Mouse (Mus musculus) kidney, embryonic 15.5 days (tissue): ENCODE results near the gene Tmem94. TPM values are rescaled to one million over a fixed set of nuclear protein-coding genes. Genes with fewer than 3 reads are reported as not detected.

Experiments
- ATAC-seq: fragments of 200-750 bp; cut with Nextera tagmentation; replicated peaks from 2 replicates; pipeline ENCODE4 v1.8.0; 2017; ENCODE audit warnings: moderate TSS enrichment; ENCODE audit not compliant: low FRiP score
- H3K27ac ChIP-seq: fragments of 300-500 bp; sonication (generic); 2 replicates; pipeline ENCODE4 v1.5.1; 2015; ENCODE audit warnings: mild to moderate bottlenecking, inconsistent platforms
- H3K27me3 ChIP-seq: fragments of 300-500 bp; sonication (generic); 2 replicates; pipeline ENCODE4 v1.6.1; 2015; ENCODE audit warnings: inconsistent platforms
- H3K36me3 ChIP-seq: fragments of 300-500 bp; sonication (generic); 2 replicates; pipeline ENCODE4 v1.6.1; 2015; ENCODE audit warnings: inconsistent platforms
- H3K4me1 ChIP-seq: fragments of 300-500 bp; sonication (generic); 2 replicates; pipeline ENCODE4 v1.6.1; 2015; ENCODE audit warnings: inconsistent platforms
- H3K4me2 ChIP-seq: fragments of 300-500 bp; sonication (generic); 2 replicates; pipeline ENCODE4 v1.6.1; 2015; ENCODE audit warnings: moderate library complexity, mild to moderate bottlenecking, inconsistent platforms
- H3K4me3 ChIP-seq: fragments of 300-500 bp; sonication (generic); replicated peaks from 2 replicates; pipeline ENCODE4 v1.5.1; 2015; ENCODE audit warnings: mild to moderate bottlenecking, inconsistent platforms
- H3K9ac ChIP-seq: fragments of 300-500 bp; sonication (generic); 2 replicates; pipeline ENCODE4 v1.6.1; 2015; ENCODE audit warnings: mild to moderate bottlenecking, inconsistent platforms
- H3K9me3 ChIP-seq: fragments of 300-500 bp; sonication (generic); replicated peaks from 2 replicates; pipeline ENCODE4 v1.6.1; 2016; ENCODE audit warnings: inconsistent platforms
- WGBS: fragments of 180-500 bp; shearing (Covaris S2); methylation state at CpG from one replicate; pipeline ENCODE4 v1.1.7; 2015; ENCODE audit warnings: mixed read lengths; 5-methylcytosine and 5-hydroxymethylcytosine counted together
- polyA plus RNA-seq: library from polyadenylated mRNA; unstranded; fragments of >200 nt; fragmentation: Nextera tagmentation; extraction: Ambion mirVana; gene quantifications from 2 replicates; pipeline ENCODE4 v1.2.1, GENCODE M21; 2015

Gene Tmem94
- polyA plus RNA-seq, 1 experiment from 2014 or later: 27.0 TPM

DNA sequence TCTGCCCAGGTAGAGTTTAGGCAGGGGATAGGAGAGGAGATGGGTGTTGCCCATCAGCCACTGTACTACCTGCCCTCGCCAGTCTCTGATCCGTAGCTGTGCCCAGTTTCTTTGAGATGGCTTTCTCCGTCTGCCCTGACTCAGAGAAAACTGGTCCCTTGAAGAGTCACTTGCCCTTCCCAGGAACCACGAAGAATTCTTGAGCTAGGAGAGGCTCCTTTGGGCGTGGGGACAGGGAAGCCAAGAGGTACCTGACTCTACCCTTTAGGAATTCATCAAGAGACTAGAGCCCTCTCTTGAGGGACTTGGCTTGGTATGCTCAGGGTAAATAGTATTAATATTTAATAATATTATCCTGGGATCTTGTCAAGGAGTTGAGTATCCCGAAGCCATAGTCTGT is 62.4 kb downstream of the Tmem94 start:
- H3K27ac ChIP-seq: no peak overlapping the region
- no peak overlapping the region for H3K4me3 ChIP-seq
- no peak overlapping the region for H3K4me2 ChIP-seq
- no peaks in the 10 kb centered on the region for H3K9me3 ChIP-seq
- no peak overlapping the region for H3K9ac ChIP-seq
- H3K4me1 ChIP-seq: peaks cover 72% of the 10 kb centered on the region
- H3K27me3 ChIP-seq: 0 out of 2 replicates have a peak, but pooled peaks cover 5% of the 10 kb centered on the region
- WGBS: 92% methylated on average over 6 of the region's 6 CpGs
- no peak for ATAC-seq
- peaks cover 4% of the 10 kb centered on the region for H3K36me3 ChIP-seq

DNA sequence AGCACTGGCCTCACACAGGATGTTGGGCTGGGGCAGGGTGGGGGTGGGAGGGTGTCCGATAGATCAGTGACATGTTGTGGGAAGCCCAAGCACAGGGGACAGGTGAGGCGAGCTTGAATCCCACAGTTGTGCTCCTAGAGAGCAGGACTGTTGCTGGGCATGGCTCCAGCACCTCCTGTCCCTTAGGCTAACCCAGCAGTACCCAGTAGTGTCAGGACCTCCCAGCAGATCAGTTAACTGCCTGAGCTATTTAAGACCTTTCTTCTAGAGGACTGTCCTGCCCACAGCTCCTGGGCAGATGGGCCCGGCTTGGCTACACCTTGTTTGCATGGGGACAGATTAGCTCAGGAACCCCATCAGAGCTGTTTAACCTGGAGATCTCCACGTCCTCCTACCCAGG is 63.8 kb downstream of the Tmem94 start:
- Histone ChIP-seq H3K4me2 (no peak overlapping the region), H3K9me3 (no peaks in the 10 kb centered on the region), H3K9ac (no peak overlapping the region), H3K27me3 (0 out of 2 replicates have a peak, but pooled peaks cover 5% of the 10 kb centered on the region), H3K36me3 (no peaks in the 10 kb centered on the region), H3K4me3 (no peak overlapping the region), H3K4me1 (peaks cover 77% of the 10 kb centered on the region), H3K27ac (no peak overlapping the region; the same call in 1 of the 2 replicates)
- 54% methylated on average over 4 of the region's 4 CpGs for WGBS
- ATAC-seq: no peak

DNA sequence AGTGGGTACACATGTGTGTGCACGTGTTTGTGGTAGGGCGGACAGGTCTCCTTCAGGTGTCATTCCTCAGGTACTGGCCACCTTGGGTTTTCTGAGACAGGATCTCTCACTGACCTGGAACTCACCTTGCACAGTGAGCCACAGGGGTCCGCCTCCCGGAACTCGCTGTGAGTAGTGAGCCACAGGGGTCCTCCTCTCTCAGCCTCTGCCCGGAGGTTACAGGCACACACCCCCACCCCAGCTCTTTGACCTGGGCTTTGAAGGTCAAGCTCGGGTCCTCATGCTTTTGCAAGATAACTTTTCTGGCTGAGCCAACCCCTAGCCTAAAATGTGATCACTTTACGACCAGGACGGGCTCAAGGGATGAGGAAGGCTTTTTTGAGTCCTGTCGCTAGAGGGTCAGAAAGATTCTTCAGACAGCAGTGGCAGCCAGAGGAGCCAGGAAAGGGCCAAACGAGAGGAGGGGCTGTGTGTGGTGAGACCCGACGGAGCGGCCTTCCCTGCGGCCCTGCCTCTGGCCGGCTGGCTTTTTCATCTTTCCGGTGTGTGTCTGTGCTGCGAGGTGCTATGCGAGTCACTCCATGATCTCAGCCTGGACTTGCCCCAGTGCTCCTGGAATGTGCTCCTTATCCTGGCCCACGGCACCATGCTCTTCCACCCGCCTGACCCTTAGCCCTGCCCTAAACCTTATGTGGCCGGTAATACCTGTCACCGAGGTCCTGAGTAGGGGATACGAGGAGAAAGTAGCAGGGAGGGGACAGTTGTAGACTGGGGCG is 65.5 kb downstream of the Tmem94 start:
- 0 out of 2 replicates have a peak, but pooled peaks have one; percentile 16 for ATAC-seq
- Histone ChIP-seq H3K4me3 (no peak overlapping the region), H3K4me1 (peaks cover 79% of the 10 kb centered on the region), H3K36me3 (no peaks in the 10 kb centered on the region), H3K9me3 (no peaks in the 10 kb centered on the region), H3K4me2 (peak overlapping the region; percentile 40), H3K9ac (0 out of 2 replicates have a peak overlapping the region, but pooled peaks have one; percentile 3), H3K27ac (peak overlapping the region; percentile 91), H3K27me3 (no peaks in the 10 kb centered on the region)
- WGBS: 25% methylated on average over 25 of the region's 25 CpGs

DNA sequence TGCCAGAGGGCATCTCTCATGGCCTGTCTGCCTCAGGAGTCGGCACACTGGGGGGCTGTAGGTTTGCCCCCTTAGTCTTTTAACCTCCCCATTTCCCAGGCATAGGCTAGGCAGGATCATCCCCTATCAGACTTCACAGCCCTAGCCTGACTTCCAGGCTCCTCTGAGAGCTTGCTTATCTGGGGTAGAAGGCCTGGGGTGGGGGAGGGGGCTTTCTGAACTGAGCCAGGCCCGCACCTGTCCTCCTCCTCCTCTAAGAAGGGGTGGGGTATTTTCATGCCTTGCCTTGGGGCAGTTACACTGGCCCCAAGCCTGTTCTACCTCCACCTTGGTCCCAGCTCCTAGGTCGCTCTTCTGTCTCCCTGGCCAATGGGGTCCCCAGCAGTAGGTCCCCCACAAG is 66.3 kb downstream of the Tmem94 start:
- Histone ChIP-seq H3K4me2 (peak overlapping the region; percentile 40), H3K4me3 (no peak overlapping the region), H3K4me1 (peaks cover 87% of the 10 kb centered on the region), H3K9ac (no peak overlapping the region), H3K36me3 (no peaks in the 10 kb centered on the region), H3K27ac (peak overlapping the region; percentile 91), H3K27me3 (no peaks in the 10 kb centered on the region), H3K9me3 (no peaks in the 10 kb centered on the region)
- ATAC-seq: 0 out of 2 replicates have a peak, but pooled peaks have one; percentile 4
- WGBS: 42% methylated on average over 3 of the region's 3 CpGs

DNA sequence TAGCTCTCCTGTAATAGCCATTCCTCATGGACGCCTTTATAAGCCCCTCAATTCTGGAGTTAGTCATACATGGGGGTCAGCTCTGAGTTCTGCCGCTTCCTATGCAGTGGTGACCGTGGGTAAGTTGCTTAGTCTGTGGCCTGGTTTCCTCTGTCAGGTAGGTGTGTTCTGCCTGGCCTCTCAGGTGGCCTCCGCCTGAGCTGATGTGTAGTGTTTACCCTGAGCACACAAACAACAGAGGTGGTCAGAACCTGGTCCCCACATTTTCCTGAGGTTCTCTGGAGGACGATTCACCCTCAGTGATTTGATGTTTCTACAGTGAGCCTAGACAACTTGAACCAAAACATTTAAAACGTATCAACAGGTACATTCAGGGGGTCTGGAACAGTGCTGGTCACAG is 66.8 kb downstream of the Tmem94 start:
- no peak for ATAC-seq
- Histone ChIP-seq H3K4me3 (no peak overlapping the region), H3K9me3 (no peaks in the 10 kb centered on the region), H3K36me3 (no peaks in the 10 kb centered on the region), H3K4me2 (peak overlapping the region; percentile 40), H3K4me1 (peaks cover 88% of the 10 kb centered on the region), H3K9ac (no peak overlapping the region), H3K27ac (peak overlapping the region; percentile 91), H3K27me3 (no peaks in the 10 kb centered on the region)
- WGBS: 47% methylated on average over 6 of the region's 6 CpGs

DNA sequence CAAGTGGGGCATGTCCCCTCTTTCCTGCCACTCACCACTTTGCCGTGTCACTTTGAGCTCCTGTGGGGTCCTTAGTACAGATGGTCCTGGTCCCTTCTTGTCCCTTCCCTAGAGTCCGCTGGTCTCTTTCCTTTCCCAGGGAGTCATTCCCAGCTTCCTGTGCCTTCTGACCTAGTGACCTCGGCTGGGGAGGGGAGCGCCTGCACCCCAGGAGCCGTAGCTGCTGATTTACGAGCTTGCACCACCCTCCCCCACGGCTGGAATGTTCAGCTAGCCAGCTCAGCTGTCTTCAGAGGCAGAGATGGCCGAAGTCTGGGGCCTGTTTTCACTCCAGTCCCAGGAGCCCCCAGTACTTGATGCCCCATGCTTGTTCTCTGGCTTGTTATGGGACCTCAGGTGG is 67.3 kb downstream of the Tmem94 start:
- Histone ChIP-seq H3K9me3 (no peaks in the 10 kb centered on the region), H3K4me1 (peaks cover 90% of the 10 kb centered on the region), H3K4me2 (peak overlapping the region; percentile 40), H3K9ac (no peak overlapping the region), H3K36me3 (no peaks in the 10 kb centered on the region), H3K27me3 (no peaks in the 10 kb centered on the region), H3K4me3 (no peak overlapping the region), H3K27ac (peak overlapping the region; percentile 91)
- 3% methylated on average over 8 of the region's 8 CpGs for WGBS
- ATAC-seq: peak; percentile 50; the same call in 1 of the 2 replicates

DNA sequence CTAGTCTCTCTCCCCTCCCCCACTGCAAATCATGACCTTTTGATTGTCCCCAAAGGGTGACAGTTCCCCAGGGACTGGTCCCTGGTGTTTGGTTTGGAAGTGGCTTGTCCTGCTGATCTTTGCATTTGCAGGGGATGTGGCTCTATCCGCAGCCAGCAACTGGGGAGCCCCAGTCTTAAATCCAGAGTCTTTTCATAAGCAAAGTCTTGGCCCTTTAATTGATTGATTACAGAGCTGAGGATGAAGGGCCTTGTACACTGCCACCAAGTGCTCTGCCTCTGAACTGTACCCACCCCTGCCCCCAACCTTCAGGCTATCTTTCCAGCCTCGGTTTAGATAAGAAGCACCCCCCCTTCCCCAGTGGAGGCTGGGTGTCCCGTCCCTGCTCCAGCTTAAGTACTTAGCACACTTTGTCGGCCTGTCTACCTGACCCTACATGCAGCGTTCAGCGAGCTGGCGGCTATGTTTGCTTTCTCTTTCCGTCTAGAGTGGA is 67.8 kb downstream of the Tmem94 start:
- H3K9me3 ChIP-seq: no peaks in the 10 kb centered on the region
- no peak overlapping the region for H3K9ac ChIP-seq
- no peaks in the 10 kb centered on the region for H3K36me3 ChIP-seq
- H3K27me3 ChIP-seq: no peaks in the 10 kb centered on the region
- H3K4me1 ChIP-seq: peaks cover 90% of the 10 kb centered on the region
- ATAC-seq: no peak
- H3K27ac ChIP-seq: peak overlapping the region; percentile 91
- WGBS: 10% methylated on average over 8 of the region's 8 CpGs
- H3K4me2 ChIP-seq: peak overlapping the region; percentile 40
- H3K4me3 ChIP-seq: no peak overlapping the region

DNA sequence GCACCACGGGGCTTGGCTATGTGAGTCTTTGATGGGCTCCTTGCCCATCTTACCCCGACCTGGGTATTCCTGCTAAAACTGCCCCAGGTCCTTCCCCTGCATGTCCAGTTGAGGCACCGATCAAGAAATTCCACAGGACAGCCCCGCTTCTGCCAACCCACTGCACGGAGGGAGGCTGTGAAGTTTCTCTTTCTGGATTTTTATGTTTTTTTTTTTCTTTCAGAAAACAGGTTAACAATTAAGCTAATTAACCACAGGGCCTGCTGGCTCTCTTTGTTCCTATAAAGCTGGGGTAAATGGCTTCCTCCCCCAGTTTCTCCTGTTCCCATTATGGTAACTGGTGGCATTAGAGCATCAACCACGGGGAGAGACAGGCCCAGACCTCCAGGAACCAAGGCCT is 68.8 kb downstream of the Tmem94 start:
- H3K4me1 ChIP-seq: peaks cover 90% of the 10 kb centered on the region
- peak overlapping the region; percentile 40 for H3K4me2 ChIP-seq
- no peaks in the 10 kb centered on the region for H3K27me3 ChIP-seq
- peak overlapping the region; percentile 91 for H3K27ac ChIP-seq
- 47% methylated on average over 6 of the region's 6 CpGs for WGBS
- peak overlapping the region; percentile 27; the same call in 1 of the 2 replicates for H3K9ac ChIP-seq
- H3K4me3 ChIP-seq: no peak overlapping the region
- no peaks in the 10 kb centered on the region for H3K36me3 ChIP-seq
- no peak for ATAC-seq
- H3K9me3 ChIP-seq: no peaks in the 10 kb centered on the region

DNA sequence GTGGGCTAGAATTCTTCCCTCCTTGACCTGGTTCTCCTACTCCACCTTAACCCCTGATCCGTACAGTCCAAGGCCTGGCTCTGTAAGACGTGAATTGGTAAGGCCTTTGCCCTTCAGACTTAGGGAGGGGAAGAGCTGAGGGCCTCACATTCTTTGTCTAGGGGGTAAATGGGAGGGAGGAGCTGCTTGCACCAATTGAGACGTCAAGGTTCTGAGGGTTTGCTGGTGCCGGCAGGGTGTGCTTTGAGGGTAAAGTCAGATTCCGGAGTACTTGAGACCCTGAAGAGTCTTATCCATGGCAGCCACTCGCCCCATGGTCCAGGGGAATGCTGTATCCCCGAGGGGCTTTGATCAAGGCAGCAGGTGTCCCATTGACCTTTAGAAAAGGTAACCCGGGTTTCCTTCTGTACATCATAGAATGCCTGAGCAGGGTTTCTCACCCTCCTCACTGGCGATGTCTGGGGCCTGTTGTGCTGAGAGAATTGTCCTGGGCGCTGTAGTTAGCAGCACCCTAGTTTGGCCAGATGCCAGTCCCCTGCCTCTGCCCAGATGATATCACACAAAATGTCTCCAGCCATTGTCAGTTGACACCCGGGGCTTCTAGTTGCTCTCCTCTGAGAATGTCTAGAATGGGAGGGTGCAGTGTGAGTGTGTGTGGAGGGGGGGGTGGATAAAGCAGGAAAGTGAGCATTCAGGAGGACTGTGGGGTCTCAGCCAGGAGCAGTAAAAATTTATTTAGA is 71.6 kb downstream of the Tmem94 start:
- no peak for ATAC-seq
- no peak overlapping the region for H3K9ac ChIP-seq
- H3K4me3 ChIP-seq: no peak overlapping the region
- H3K27ac ChIP-seq: peak overlapping the region; percentile 91
- H3K27me3 ChIP-seq: no peaks in the 10 kb centered on the region
- H3K4me2 ChIP-seq: no peak overlapping the region
- no peaks in the 10 kb centered on the region for H3K9me3 ChIP-seq
- peaks cover 85% of the 10 kb centered on the region for H3K4me1 ChIP-seq
- H3K36me3 ChIP-seq: no peaks in the 10 kb centered on the region
- 45% methylated on average over 11 of the region's 11 CpGs for WGBS

DNA sequence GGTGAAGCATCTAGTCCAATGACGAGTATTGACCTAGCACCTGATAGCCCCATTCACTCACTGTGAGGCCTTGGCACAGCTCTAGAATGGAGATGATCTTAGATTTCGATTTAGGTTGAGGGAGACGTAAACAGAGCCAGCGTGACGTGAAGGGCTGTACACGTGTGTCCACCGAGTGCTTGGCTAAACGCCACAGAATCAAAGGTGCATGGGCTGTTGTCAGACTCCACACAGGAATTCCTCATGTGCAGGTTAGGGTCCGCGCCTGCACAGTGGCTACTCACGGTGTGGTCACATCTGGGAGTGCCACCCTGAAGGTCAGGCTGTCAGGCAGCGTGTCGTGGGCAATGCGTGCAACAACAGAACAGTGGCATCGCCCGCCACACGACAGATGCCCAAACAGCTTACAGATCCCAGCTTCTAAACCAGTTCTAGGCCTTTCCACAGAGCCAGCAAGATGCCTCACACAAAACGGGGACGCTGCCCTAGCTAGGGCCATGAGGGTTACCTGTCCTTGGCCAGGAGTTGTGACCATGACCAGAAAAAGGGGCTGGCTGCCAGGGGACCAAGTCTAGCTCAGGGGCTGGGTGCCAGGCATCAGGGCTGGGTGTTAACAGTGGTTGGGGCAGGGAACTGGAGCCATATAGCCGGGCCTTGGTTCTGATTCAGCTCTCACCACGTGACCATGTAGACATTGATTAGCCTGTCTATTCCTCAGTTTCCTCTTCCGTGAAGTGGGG is 72.5 kb downstream of the Tmem94 start:
- ATAC-seq: no peak
- no peaks in the 10 kb centered on the region for H3K9me3 ChIP-seq
- no peaks in the 10 kb centered on the region for H3K36me3 ChIP-seq
- 89% methylated on average over 22 of the region's 22 CpGs for WGBS
- H3K27me3 ChIP-seq: no peaks in the 10 kb centered on the region
- no peak overlapping the region for H3K4me3 ChIP-seq
- no peak overlapping the region for H3K27ac ChIP-seq
- peaks cover 85% of the 10 kb centered on the region for H3K4me1 ChIP-seq
- H3K9ac ChIP-seq: no peak overlapping the region
- H3K4me2 ChIP-seq: no peak overlapping the region

DNA sequence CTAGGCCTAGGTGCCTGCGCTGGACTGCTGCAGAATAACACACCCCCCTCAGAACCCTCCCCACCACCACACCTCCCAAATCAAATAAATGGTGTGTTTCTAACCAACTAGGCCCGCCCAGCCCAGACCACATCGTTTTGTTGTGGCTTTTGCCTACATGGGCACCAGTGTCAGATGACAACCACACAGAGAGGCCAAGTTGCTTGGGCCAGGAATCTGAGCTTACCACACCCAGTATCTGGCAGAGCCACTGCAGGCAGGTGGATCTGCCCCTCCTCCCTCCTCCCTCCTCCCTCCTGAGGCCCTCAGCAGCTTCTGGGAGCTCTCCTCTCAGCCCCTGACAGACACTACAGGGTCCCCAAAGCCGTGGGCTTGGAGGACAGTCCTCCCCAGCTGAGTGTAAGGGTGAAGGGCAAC is 73.7 kb downstream of the Tmem94 start:
- Histone ChIP-seq H3K36me3 (no peaks in the 10 kb centered on the region), H3K9ac (no peak overlapping the region), H3K27me3 (no peaks in the 10 kb centered on the region), H3K4me3 (no peak overlapping the region), H3K27ac (peak overlapping the region; percentile 49), H3K4me1 (peaks cover 83% of the 10 kb centered on the region), H3K4me2 (no peak overlapping the region), H3K9me3 (no peaks in the 10 kb centered on the region)
- ATAC-seq: no peak
- WGBS: 35% methylated on average over 4 of the region's 4 CpGs
